Mouse (Mus musculus) megakaryocyte, embryonic 14.5 days (primary cell): ENCODE data around the gene Slc4a11. TPM values are rescaled to one million over a fixed set of nuclear protein-coding genes. Genes with fewer than 3 reads are reported as not detected.
"Not testable (repeated sequence)": the region's sequence is repeated elsewhere in the genome, so short reads cannot be mapped to it uniquely, and the experiment has no call there.

ENCODE experiments used
- H3K27me3 ChIP-seq: replicated peaks from 2 replicates; pipeline ENCODE3; 2012; ENCODE audit warnings: inconsistent platforms
- H3K36me3 ChIP-seq: replicated peaks from 2 replicates; pipeline ENCODE3; 2012; ENCODE audit warnings: low read length, inconsistent platforms, mixed read lengths
- H3K4me1 ChIP-seq: 2 replicates; pipeline ENCODE4 v1.6.1; 2012; ENCODE audit warnings: inconsistent platforms
- H3K4me3 ChIP-seq: replicated peaks from 2 replicates; pipeline ENCODE3; 2012; ENCODE audit warnings: moderate library complexity, mild to moderate bottlenecking, inconsistent platforms
- H3K9me3 ChIP-seq: 2 replicates; pipeline ENCODE4 v1.6.1; 2012; ENCODE audit warnings: inconsistent platforms
- FLI1 ChIP-seq: IDR thresholded peaks from 2 replicates; pipeline ENCODE4 v1.6.1; 2012; ENCODE audit warnings: low read length, inconsistent platforms, mixed read lengths
- GATA1 ChIP-seq: IDR thresholded peaks from 3 replicates; pipeline ENCODE4 v1.6.1; 2012; ENCODE audit warnings: mixed read lengths, low read length, inconsistent platforms, borderline replicate concordance
- polyA plus RNA-seq: library from polyadenylated mRNA; stranded (reverse); fragments of >175 nt; gene quantifications from 2 replicates; pipeline ENCODE4 v1.2.3, GENCODE M21; 2012; ENCODE audit warnings: low replicate concordance; ENCODE audit not compliant: insufficient read depth

The Slc4a11 gene
- polyA plus RNA-seq, 1 experiment, result 0.53 TPM

GRCm38 (mm10) chr2:130656536-130656935 is 40.8 kb downstream of the Slc4a11 start:
- Histone ChIP-seq H3K4me1 (no peaks in the 10 kb centered on the region), H3K36me3 (peaks cover 94% of the 10 kb centered on the region)
- TF ChIP-seq FLI1 (no peak), GATA1 (no peak)

DNA sequence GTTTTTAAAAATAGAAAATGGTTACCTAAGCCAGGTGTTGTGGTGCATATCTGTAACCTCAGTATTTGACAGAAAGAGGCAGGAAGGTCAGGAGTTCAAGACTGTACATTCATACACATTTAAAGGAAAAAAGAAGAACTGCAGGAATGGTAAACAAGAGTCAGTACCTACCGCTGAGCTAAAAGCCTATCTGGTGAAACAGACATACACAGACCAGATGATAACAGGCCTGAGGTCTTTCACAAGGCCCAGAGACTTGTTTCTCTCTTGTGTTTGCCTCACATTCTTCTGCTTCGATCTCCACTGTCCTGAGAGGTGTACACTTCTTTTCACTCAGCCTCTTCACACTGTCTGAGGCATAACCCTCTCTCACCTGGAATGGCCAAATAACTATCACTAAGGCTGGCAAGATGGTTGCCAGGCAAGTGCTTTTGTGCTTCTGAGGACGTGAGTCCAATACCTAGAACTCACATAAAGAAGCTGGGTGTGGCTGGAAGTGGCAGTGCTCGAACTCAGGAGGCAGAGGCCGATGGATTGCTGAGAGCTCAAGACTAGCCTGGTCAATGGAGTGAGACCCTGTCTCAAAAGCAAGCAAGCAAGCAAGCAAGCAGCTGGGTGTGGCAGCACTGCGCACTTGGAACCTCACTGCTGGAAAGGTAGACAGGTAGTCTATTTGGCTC is 41.5 kb downstream of the Slc4a11 start:
- Histone ChIP-seq H3K4me1 (no peaks in the 10 kb centered on the region), H3K4me3 (no peak overlapping the region), H3K36me3 (peaks cover 93% of the 10 kb centered on the region), H3K9me3 (no peaks in the 10 kb centered on the region), H3K27me3 (no peaks in the 10 kb centered on the region)
- TF ChIP-seq GATA1, result no peak
- TF ChIP-seq FLI1, result no peak

More at GRCm38 (mm10) chr2:130656536-130656935, 40.8 kb downstream of the Slc4a11 start:
- H3K27me3 ChIP-seq, result no peaks in the 10 kb centered on the region
- no peaks in the 10 kb centered on the region for H3K9me3 ChIP-seq
- H3K4me3 ChIP-seq, result no peak overlapping the region

DNA sequence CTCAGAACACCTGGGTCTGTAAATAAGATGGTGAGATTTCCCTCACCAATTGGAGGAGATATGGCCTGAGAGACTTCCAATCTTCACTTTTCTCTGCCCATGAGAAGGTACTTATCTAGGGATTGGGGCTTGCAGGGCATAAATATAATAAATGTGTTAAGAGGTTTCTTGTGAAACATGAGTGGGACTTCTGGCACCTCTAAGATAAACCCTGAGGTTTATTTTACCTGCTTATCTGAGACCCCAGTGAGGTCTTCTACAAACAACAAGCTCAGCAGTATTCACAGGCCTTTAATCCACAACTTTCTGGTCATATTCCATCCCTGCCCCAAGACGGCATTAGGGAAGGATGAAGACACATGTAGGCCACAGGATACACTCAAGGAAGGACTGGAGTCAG is 43.6 kb downstream of the Slc4a11 start:
- TF ChIP-seq GATA1 (no peak), FLI1 (no peak)
- Histone ChIP-seq H3K36me3 (peaks cover 88% of the 10 kb centered on the region), H3K4me3 (no peak overlapping the region), H3K27me3 (no peaks in the 10 kb centered on the region), H3K9me3 (no peaks in the 10 kb centered on the region), H3K4me1 (no peaks in the 10 kb centered on the region)

GRCm38 (mm10) chr2:130653303-130653702 is 44.0 kb downstream of the Slc4a11 start:
- no peaks in the 10 kb centered on the region for H3K27me3 ChIP-seq
- peaks cover 84% of the 10 kb centered on the region for H3K36me3 ChIP-seq
- H3K4me1 ChIP-seq, result no peaks in the 10 kb centered on the region
- no peak overlapping the region for H3K4me3 ChIP-seq
- TF ChIP-seq GATA1, result no peak
- TF ChIP-seq FLI1, result no peak
- no peaks in the 10 kb centered on the region for H3K9me3 ChIP-seq

GRCm38 (mm10) chr2:130649028-130649427 is 48.3 kb downstream of the Slc4a11 start:
- not testable (repeated sequence) for H3K4me3 ChIP-seq, H3K9me3 ChIP-seq, H3K27me3 ChIP-seq, H3K4me1 ChIP-seq
- H3K36me3 ChIP-seq, result peaks cover 45% of the 10 kb centered on the region

GRCm38 (mm10) chr2:130645198-130645597 is 52.1 kb downstream of the Slc4a11 start:
- H3K9me3 ChIP-seq, result no peaks in the 10 kb centered on the region
- no peak overlapping the region for H3K4me3 ChIP-seq
- H3K27me3 ChIP-seq, result peaks cover 20% of the 10 kb centered on the region
- TF ChIP-seq GATA1, result no peak
- TF ChIP-seq FLI1, result no peak
- peaks cover 17% of the 10 kb centered on the region for H3K4me1 ChIP-seq
- peaks cover 11% of the 10 kb centered on the region for H3K36me3 ChIP-seq

DNA sequence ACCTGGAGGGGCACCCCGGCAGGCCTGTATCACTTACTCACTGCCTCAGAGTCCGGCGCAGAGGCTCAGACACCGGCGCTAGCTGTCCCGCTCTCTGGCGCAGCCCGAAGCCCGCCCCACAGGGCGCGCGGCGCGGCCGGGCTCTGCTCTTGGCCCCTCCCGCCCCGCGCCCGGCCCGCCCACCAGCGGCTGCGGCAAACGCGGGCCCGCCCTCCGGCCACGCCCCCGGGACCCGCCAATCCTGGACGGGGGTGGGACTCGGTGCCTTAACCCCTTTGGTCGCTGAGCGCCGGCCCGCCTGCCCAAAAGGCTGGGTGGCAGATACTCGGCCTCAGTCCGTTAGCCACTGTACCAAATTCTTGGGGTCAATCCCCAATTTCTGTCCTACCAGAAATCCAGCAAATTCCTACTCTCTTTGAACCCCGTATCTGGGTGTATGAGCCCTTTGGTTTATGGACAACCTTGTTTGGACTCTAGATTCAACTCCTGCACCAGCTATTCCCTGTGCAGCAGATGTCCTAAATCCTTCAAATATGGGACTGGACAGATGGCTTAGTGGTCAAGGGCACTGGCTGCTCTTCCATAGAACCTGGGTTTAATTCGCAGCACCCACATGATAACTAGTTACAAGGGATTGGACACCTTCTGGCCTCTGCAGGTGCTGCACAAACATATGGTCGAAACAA is 54.5 kb downstream of the Slc4a11 start, which contains the start of gene Lzts3:
Gene Lzts3 (minus strand): TSS at position 120 of the 686 bp plus-strand sequence.
- TF ChIP-seq GATA1 (no peak), FLI1 (no peak)
- Histone ChIP-seq H3K9me3 (no peaks in the 10 kb centered on the region), H3K27me3 (peaks cover 41% of the 10 kb centered on the region), H3K36me3 (peaks cover 2% of the 10 kb centered on the region), H3K4me1 (peaks cover 17% of the 10 kb centered on the region), H3K4me3 (peak within 1 kb of the TSS; percentile 93)

- Histone ChIP-seq H3K4me1 (peaks cover 17% of the 10 kb centered on the region), H3K27me3 (peaks cover 46% of the 10 kb centered on the region), H3K36me3 (peaks cover 2% of the 10 kb centered on the region), H3K9me3 (no peaks in the 10 kb centered on the region), H3K4me3 (peak overlapping the region; percentile 93)
- TF ChIP-seq GATA1 (no peak), FLI1 (no peak)
Measured at GRCm38 (mm10) chr2:130642197-130642660, 55.1 kb downstream of the Slc4a11 start.

GRCm38 (mm10) chr2:130641351-130642025 is 55.8 kb downstream of the Slc4a11 start:
- H3K36me3 ChIP-seq, result no peaks in the 10 kb centered on the region
- H3K27me3 ChIP-seq, result peaks cover 53% of the 10 kb centered on the region
- TF ChIP-seq GATA1, result no peak
- TF ChIP-seq FLI1, result no peak
- H3K4me1 ChIP-seq, result peaks cover 17% of the 10 kb centered on the region
- H3K9me3 ChIP-seq, result no peaks in the 10 kb centered on the region
- no peak overlapping the region for H3K4me3 ChIP-seq

- no peak for TF ChIP-seq FLI1
- no peak for TF ChIP-seq GATA1
- H3K9me3 ChIP-seq, result no peaks in the 10 kb centered on the region
- peaks cover 37% of the 10 kb centered on the region for H3K4me1 ChIP-seq
- no peaks in the 10 kb centered on the region for H3K36me3 ChIP-seq
- H3K27me3 ChIP-seq, result peaks cover 75% of the 10 kb centered on the region
- H3K4me3 ChIP-seq, result no peak overlapping the region
Measured at GRCm38 (mm10) chr2:130639276-130639675, 58.0 kb downstream of the Slc4a11 start.
